Mouse (Mus musculus) erythroblast, embryonic 14.5 days (primary cell): Measurements from ENCODE around the gene Tshz2.

Source experiments
- GATA1 ChIP-seq: IDR thresholded peaks from 2 replicates; pipeline ENCODE4 v1.6.1; 2012; ENCODE audit warnings: low read length, inconsistent platforms, mixed read lengths
- TAL1 ChIP-seq: IDR thresholded peaks from 3 replicates; pipeline ENCODE4 v1.6.1; 2012; ENCODE audit warnings: low read length, inconsistent platforms, mixed read lengths

DNA sequence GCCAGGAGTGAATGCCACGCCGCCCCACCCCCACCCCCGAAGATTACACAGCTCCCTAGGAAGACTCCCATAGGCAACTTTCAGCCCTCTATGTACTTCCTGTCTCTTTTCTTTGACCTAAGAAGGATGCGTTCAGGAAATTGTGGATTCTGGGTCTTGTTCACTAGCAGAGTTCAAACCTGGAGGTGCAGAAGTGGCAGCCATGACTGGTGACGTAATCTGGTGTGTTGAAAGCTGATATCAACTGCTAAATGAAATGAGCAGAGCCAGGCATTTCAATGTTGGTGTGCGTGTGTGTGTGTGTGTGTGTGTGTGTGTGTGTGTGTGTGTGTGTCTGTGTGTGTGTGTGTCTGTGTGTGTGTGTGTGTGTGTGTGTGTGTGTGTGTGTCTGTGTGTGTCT is 302.8 kb downstream of the Tshz2 start:
- no peak for TF ChIP-seq GATA1
- no peak for TF ChIP-seq TAL1
